Mouse (Mus musculus) forebrain, embryonic 14.5 days (tissue): ENCODE data around the gene Itgb7. TPM values are rescaled to one million over a fixed set of nuclear protein-coding genes. Genes with fewer than 3 reads are reported as not detected.

Experiments
- ATAC-seq: fragments of 200-750 bp; cut with Nextera tagmentation; 2 replicates; pipeline ENCODE4 v1.8.0; 2017; ENCODE audit warnings: mild to moderate bottlenecking, moderate library complexity
- DNase-seq: peaks from one replicate; pipeline ENCODE4 v3.0.0-alpha.2; 2015; ENCODE audit warnings: low spot score
- H3K27ac ChIP-seq: fragments of 300-500 bp; sonication (generic); 2 replicates; pipeline ENCODE4 v1.5.1; 2014; ENCODE audit warnings: low read depth, mild to moderate bottlenecking, control low read depth, low read length, moderate library complexity
- H3K27me3 ChIP-seq: fragments of 300-500 bp; sonication (generic); replicated peaks from 2 replicates; pipeline ENCODE4 v1.6.1; 2014; ENCODE audit warnings: low read length, control low read depth, mixed read lengths; ENCODE audit not compliant: control insufficient read depth, insufficient read depth
- H3K36me3 ChIP-seq: fragments of 300-500 bp; sonication (generic); 2 replicates; pipeline ENCODE4 v1.6.1; 2014; ENCODE audit warnings: low read length, control low read depth; ENCODE audit not compliant: control insufficient read depth, insufficient read depth
- H3K4me1 ChIP-seq: fragments of 300-500 bp; sonication (generic); 2 replicates; pipeline ENCODE4 v1.6.1; 2014; ENCODE audit warnings: antibody characterized with exemption, low read length, control low read depth; ENCODE audit not compliant: control insufficient read depth, insufficient read depth
- H3K4me2 ChIP-seq: fragments of 300-500 bp; sonication (generic); 2 replicates; pipeline ENCODE4 v1.6.1; 2014; ENCODE audit warnings: mild to moderate bottlenecking, control low read depth, low read length
- H3K4me3 ChIP-seq: fragments of 300-500 bp; sonication (generic); 2 replicates; pipeline ENCODE4 v1.5.1; 2014; ENCODE audit warnings: low read depth, low read length, control low read depth
- H3K9ac ChIP-seq: fragments of 300-500 bp; sonication (generic); 2 replicates; pipeline ENCODE4 v1.6.1; 2014; ENCODE audit warnings: mild to moderate bottlenecking, low read length, control low read depth, moderate library complexity
- H3K9me3 ChIP-seq: fragments of 300-500 bp; sonication (generic); replicated peaks from 2 replicates; pipeline ENCODE4 v1.6.1; 2016; ENCODE audit warnings: low read length, control low read depth, mixed read lengths; ENCODE audit not compliant: control insufficient read depth
- WGBS: fragments of 180-500 bp; shearing (Covaris S2); extraction: QIAGEN DNeasy Blood & Tissue Kit; methylation state at CpG from one replicate; pipeline ENCODE4 v1.1.7; 2014; 5-methylcytosine and 5-hydroxymethylcytosine counted together
- polyA plus RNA-seq: library from polyadenylated mRNA; unstranded; fragments of >200 nt; fragmentation: Nextera tagmentation; extraction: Ambion mirVana; gene quantifications from 2 replicates; pipeline ENCODE4 v1.2.1, GENCODE M21; 2014

Itgb7 gene
- polyA plus RNA-seq, 1 experiment from 2014 or later, result 0.38 TPM

GRCm38 (mm10) chr15:102250521-102250920 lies 18.8 kb upstream of the Itgb7 start:
- DNase-seq (no peak), ATAC-seq (no peak)
- Histone ChIP-seq H3K4me3 (no peak overlapping the region), H3K36me3 (no peaks in the 10 kb centered on the region), H3K9me3 (no peaks in the 10 kb centered on the region), H3K27me3 (peaks cover 12% of the 10 kb centered on the region; the same call in 1 of the 2 replicates), H3K4me2 (no peak overlapping the region), H3K4me1 (peaks cover 10% of the 10 kb centered on the region), H3K9ac (no peak overlapping the region), H3K27ac (no peak overlapping the region)
- WGBS, result 64% methylated on average over 5 of the region's 5 CpGs

DNA sequence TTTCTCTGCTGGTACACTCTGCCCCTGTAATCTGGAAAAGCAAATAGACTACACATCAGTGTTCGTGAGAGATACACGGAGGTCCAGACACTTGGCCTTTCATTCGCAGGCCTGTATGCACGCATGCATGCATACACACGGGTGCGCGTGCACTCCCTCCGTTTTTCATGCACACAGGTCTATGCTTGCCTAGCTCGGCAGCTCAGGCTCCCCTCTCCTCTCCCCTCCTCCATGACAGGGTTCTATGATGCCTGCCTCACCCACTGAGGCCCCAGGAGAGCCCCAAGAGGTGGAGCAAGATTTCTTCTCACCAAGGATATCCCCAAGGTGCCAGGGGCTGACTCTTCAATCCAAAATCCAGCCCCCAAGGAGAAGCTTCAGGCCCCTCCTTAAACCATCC lies 18.2 kb upstream of the Itgb7 start:
- WGBS, result 60% methylated on average over 9 of the region's 9 CpGs
- no peak overlapping the region for H3K27ac ChIP-seq

DNA sequence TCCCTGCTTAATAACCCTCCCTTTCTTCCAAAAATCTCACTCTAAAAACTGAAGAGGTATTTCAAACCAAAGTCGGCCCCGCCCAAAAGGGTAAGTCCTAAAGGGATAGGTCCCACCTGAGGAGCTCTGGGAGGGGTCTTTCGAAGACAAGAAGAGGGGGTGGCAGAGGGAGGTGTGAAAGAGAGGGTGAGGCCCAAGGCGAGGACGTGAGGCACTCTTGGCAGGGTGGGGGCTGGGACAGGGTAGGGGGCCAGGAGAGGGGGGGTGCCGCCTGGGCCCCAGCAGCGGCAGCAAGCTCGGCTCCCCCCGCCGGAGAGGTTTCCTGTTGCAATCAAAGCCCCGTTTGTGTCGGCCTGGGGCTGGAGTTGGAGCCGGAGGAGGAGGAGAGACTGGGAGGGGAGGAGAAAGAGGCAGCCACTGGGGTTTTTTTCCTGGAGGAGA lies 17.5 kb upstream of the Itgb7 start:
- Histone ChIP-seq H3K27ac (0 out of 2 replicates have a peak overlapping the region, but pooled peaks have one; percentile 9), H3K4me1 (peaks cover 13% of the 10 kb centered on the region), H3K27me3 (peaks cover 24% of the 10 kb centered on the region), H3K4me3 (no peak overlapping the region), H3K36me3 (no peaks in the 10 kb centered on the region), H3K4me2 (peak overlapping the region; percentile 14; the same call in 1 of the 2 replicates), H3K9me3 (no peaks in the 10 kb centered on the region), H3K9ac (peak overlapping the region; percentile 37; the same call in 1 of the 2 replicates)
- WGBS, result 5% methylated on average over 12 of the region's 13 CpGs
- ATAC-seq, result no peak
- no peak for DNase-seq

More for the DNA sequence above, 18.2 kb upstream of the Itgb7 start:
- ATAC-seq (no peak), DNase-seq (no peak)
- Histone ChIP-seq H3K9ac (no peak overlapping the region), H3K9me3 (no peaks in the 10 kb centered on the region), H3K36me3 (no peaks in the 10 kb centered on the region), H3K4me1 (peaks cover 13% of the 10 kb centered on the region), H3K4me2 (no peak overlapping the region), H3K4me3 (no peak overlapping the region), H3K27me3 (peaks cover 18% of the 10 kb centered on the region; the same call in 1 of the 2 replicates)

DNA sequence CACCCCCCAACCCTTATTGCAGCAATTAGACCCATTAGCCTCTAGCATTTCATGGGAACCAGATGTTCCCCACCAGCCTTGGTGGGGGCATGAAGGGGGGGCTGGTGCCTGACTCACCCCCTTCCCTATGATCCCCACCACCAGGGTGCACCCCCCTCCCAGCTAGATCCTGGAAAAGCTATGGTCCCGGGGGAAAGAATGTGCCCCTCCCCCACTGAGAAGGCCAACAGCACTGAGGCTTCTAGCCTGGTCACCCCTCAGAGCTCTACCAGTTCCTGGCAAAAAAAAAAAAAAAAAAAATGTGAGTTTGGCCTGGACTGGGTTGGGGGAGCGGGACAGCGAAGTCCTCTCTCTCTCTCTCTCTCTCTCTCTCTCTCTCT lies 17.1 kb upstream of the Itgb7 start:
- Histone ChIP-seq H3K4me3 (no peak overlapping the region), H3K9ac (no peak overlapping the region; the same call in 1 of the 2 replicates), H3K27me3 (peaks cover 29% of the 10 kb centered on the region), H3K4me2 (no peak overlapping the region), H3K36me3 (no peaks in the 10 kb centered on the region), H3K9me3 (no peaks in the 10 kb centered on the region), H3K4me1 (peaks cover 13% of the 10 kb centered on the region), H3K27ac (no peak overlapping the region)
- WGBS, result 8% methylated on average over 3 of the region's 3 CpGs
- ATAC-seq (no peak), DNase-seq (no peak)

- Histone ChIP-seq H3K4me2 (peak overlapping the region; percentile 96), H3K36me3 (no peaks in the 10 kb centered on the region), H3K27me3 (peaks cover 34% of the 10 kb centered on the region), H3K27ac (no peak overlapping the region), H3K4me1 (peaks cover 13% of the 10 kb centered on the region), H3K9me3 (no peaks in the 10 kb centered on the region), H3K4me3 (peak overlapping the region; percentile 52), H3K9ac (peak overlapping the region; percentile 64)
- peak; percentile 25 for DNase-seq
- ATAC-seq, result no peak
- 8% methylated on average over 8 of the region's 8 CpGs for WGBS
Measured at GRCm38 (mm10) chr15:102248131-102248811, 16.5 kb upstream of the Itgb7 start.

DNA sequence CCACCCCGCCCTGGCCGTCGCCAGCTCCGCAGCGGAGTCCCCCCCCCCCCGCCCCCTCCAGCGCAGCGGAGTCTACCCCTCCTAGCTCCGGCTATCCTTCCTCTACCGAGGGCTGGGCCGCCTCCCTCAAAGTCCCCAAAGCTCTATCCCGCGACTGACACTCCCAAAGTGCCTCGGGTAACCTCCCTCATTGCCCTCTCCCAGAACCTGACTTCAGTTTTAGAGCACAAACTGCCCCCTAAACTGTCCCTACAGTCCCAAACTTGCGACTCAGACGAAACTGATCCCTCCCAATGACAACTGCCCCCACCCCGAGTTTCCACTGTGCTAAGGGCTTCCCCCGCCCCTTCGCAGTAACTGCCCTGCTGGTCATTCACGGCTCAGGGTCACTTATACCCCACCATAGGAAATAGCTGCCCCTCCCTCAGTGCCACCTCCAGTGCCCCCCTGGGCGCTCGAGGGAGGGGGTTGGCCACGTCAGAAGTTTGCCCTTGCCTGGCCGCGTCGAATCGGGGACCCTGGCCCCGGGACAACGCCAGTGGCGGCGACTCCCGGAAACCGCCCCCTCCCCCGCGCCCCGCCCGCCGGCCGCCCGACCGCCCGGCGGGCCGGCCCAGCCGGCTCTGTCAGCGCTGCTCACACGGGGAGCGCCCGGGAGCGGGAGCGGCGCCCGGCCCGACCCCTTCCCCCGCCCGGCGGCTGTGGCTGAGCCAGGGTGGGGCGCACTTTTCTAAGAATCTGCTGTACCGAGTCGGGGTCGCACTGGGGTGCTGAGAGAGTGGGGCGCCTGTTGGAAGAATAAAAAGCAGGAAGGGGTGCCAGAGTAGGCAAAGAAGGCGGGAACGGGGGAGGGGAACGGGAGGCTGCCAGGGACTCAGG lies 15.7 kb upstream of the Itgb7 start:
- DNase-seq, result peak; percentile 50
- H3K9ac ChIP-seq, result peak overlapping the region; percentile 64
- H3K27me3 ChIP-seq, result peaks cover 42% of the 10 kb centered on the region
- peak overlapping the region; percentile 83; the same call in 1 of the 2 replicates for H3K27ac ChIP-seq
- peak; percentile 45 for ATAC-seq
- H3K4me1 ChIP-seq, result peaks cover 15% of the 10 kb centered on the region
- H3K4me3 ChIP-seq, result peak overlapping the region; percentile 52
- H3K36me3 ChIP-seq, result no peaks in the 10 kb centered on the region
- WGBS, result under 1% methylated on average over 59 of the region's 65 CpGs
- no peaks in the 10 kb centered on the region for H3K9me3 ChIP-seq
- H3K4me2 ChIP-seq, result peak overlapping the region; percentile 96

- Histone ChIP-seq H3K9ac (peak overlapping the region; percentile 64), H3K27me3 (peaks cover 42% of the 10 kb centered on the region), H3K36me3 (no peaks in the 10 kb centered on the region), H3K9me3 (no peaks in the 10 kb centered on the region), H3K4me3 (peak overlapping the region; percentile 52), H3K4me1 (peaks cover 15% of the 10 kb centered on the region), H3K27ac (peak overlapping the region; percentile 83), H3K4me2 (peak overlapping the region; percentile 96)
- ATAC-seq (peak; percentile 84), DNase-seq (peak; percentile 96)
- WGBS, result 0% methylated on average over 35 of the region's 35 CpGs
Measured at GRCm38 (mm10) chr15:102246866-102247251, 15.1 kb upstream of the Itgb7 start.

GRCm38 (mm10) chr15:102245891-102246741 lies 14.4 kb upstream of the Itgb7 start:
- Histone ChIP-seq H3K9ac (peak overlapping the region; percentile 64), H3K27ac (peak overlapping the region; percentile 83)
- WGBS, result under 1% methylated on average over 37 of the region's 44 CpGs

More at GRCm38 (mm10) chr15:102245891-102246741, 14.4 kb upstream of the Itgb7 start:
- H3K9me3 ChIP-seq, result no peaks in the 10 kb centered on the region
- peak; percentile 89 for ATAC-seq
- peak overlapping the region; percentile 96 for H3K4me2 ChIP-seq
- peaks cover 15% of the 10 kb centered on the region for H3K4me1 ChIP-seq
- peak overlapping the region; percentile 52 for H3K4me3 ChIP-seq
- DNase-seq, result peak; percentile 90
- no peaks in the 10 kb centered on the region for H3K36me3 ChIP-seq
- peaks cover 42% of the 10 kb centered on the region for H3K27me3 ChIP-seq
